Mouse (Mus musculus): ENCODE measurements around the gene Actr3.

The Actr3 gene

GRCm38 (mm10) chr1:125435369-125436135 lies at the start of gene Actr3:
TSS of gene Actr3 (minus strand) at chr1:125435727.
- ChIA-PET POLR2A (interaction anchor here (0.6 to 6.0 kb wide), 81 partner anchors 9 to 1822 kb away, joined by 3 to 101 read pairs (median 4); partner anchors contain the start of gene Slc35f5 (in 4 of the 4)), CTCF (interaction anchor here in 1 of 4 experiments (0.6 kb wide), 1 partner anchor 201 kb away, joined by 3 read pairs; no protein-coding TSS in a partner anchor)

GRCm38 (mm10) chr1:125482459-125483287 lies 47.1 kb upstream of the Actr3 start:
- CTCF ChIA-PET: interaction anchor here in 1 of 4 experiments (0.5 kb wide), 1 partner anchor 186 kb away, joined by 5 read pairs; no protein-coding TSS in a partner anchor

GRCm38 (mm10) chr1:125481842-125482241 lies 46.3 kb upstream of the Actr3 start:
- CTCF ChIA-PET: no interaction called here
- POLR2A ChIA-PET: interaction anchor here in 2 of 4 experiments (1.4 to 2.1 kb wide), 2 partner anchors 46 kb away, joined by 5 to 6 read pairs; partner anchors contain the start of gene Actr3 (in 2 of the 2)

More at GRCm38 (mm10) chr1:125482459-125483287, 47.1 kb upstream of the Actr3 start:
- POLR2A ChIA-PET: interaction anchor here in 2 of 4 experiments (0.6 to 2.1 kb wide), 2 partner anchors 47 to 138 kb away, joined by 4 to 5 read pairs; partner anchors contain the start of gene Actr3 (in 1 of the 2)

- ChIA-PET CTCF (interaction anchor here in 1 of 4 experiments (0.7 kb wide), 1 partner anchor 36 kb away, joined by 5 read pairs; no protein-coding TSS in a partner anchor), POLR2A (interaction anchor here in 2 of 4 experiments (0.6 to 1.6 kb wide), 3 partner anchors 43 to 44 kb away, joined by 4 to 5 read pairs (median 5); partner anchors contain the start of gene Actr3 (in 2 of the 2))
Observed at GRCm38 (mm10) chr1:125478588-125478987, 43.1 kb upstream of the Actr3 start.

GRCm38 (mm10) chr1:125475961-125476682 lies 40.6 kb upstream of the Actr3 start:
- POLR2A ChIA-PET: no interaction called here
- CTCF ChIA-PET: interaction anchor here in 1 of 4 experiments (0.7 kb wide), 1 partner anchor 93 kb away, joined by 3 read pairs; no protein-coding TSS in a partner anchor

- ChIA-PET POLR2A (no interaction called here), CTCF (no interaction called here)
Observed at GRCm38 (mm10) chr1:125473866-125474265, 38.3 kb upstream of the Actr3 start.

- ChIA-PET POLR2A (interaction anchor here in 1 of 4 experiments (0.7 kb wide), 1 partner anchor 879 kb away, joined by 3 read pairs; no protein-coding TSS in a partner anchor), CTCF (no interaction called here)
Observed at GRCm38 (mm10) chr1:125473126-125473666, 37.7 kb upstream of the Actr3 start.

- CTCF ChIA-PET: no interaction called here
- POLR2A ChIA-PET: no interaction called here
Observed at GRCm38 (mm10) chr1:125470805-125471648, 35.5 kb upstream of the Actr3 start.

GRCm38 (mm10) chr1:125467936-125468335 lies 32.4 kb upstream of the Actr3 start:
- POLR2A ChIA-PET: no interaction called here
- CTCF ChIA-PET: no interaction called here

- CTCF ChIA-PET: no interaction called here
- POLR2A ChIA-PET: interaction anchor here in 2 of 4 experiments (1.0 kb wide), 2 partner anchors 31 kb away, joined by 3 read pairs; partner anchors contain the start of gene Actr3 (in 2 of the 2)
Observed at GRCm38 (mm10) chr1:125466621-125467257, 31.2 kb upstream of the Actr3 start.

GRCm38 (mm10) chr1:125464011-125464410 lies 28.5 kb upstream of the Actr3 start:
- ChIA-PET CTCF (no interaction called here), POLR2A (interaction anchor here in 2 of 4 experiments (0.6 to 1.5 kb wide), 2 partner anchors 28 to 29 kb away, joined by 3 read pairs; partner anchors contain the start of gene Actr3 (in 1 of the 2))

GRCm38 (mm10) chr1:125463349-125463748 lies 27.8 kb upstream of the Actr3 start:
- ChIA-PET POLR2A (interaction anchor here in 2 of 4 experiments (0.6 to 1.5 kb wide), 2 partner anchors 28 to 29 kb away, joined by 3 read pairs; partner anchors contain the start of gene Actr3 (in 1 of the 2)), CTCF (no interaction called here)

GRCm38 (mm10) chr1:125462917-125463316 lies 27.4 kb upstream of the Actr3 start:
- CTCF ChIA-PET: no interaction called here
- POLR2A ChIA-PET: no interaction called here

GRCm38 (mm10) chr1:125458531-125458930 lies 23.0 kb upstream of the Actr3 start:
- ChIA-PET CTCF (no interaction called here), POLR2A (interaction anchor here in 1 of 4 experiments (0.6 kb wide), 1 partner anchor 146 kb away, joined by 3 read pairs; no protein-coding TSS in a partner anchor)

GRCm38 (mm10) chr1:125455128-125455527 lies 19.6 kb upstream of the Actr3 start:
- POLR2A ChIA-PET: interaction anchor here in 2 of 4 experiments (1.0 to 2.3 kb wide), 2 partner anchors 19 kb away, joined by 3 to 10 read pairs; partner anchors contain the start of gene Actr3 (in 2 of the 2)
- CTCF ChIA-PET: no interaction called here

- ChIA-PET CTCF (no interaction called here), POLR2A (interaction anchor here in 3 of 4 experiments (2.6 to 2.9 kb wide), 3 partner anchors 14 to 15 kb away, joined by 8 to 18 read pairs (median 13); partner anchors contain the start of gene Actr3 (in 3 of the 3))
Observed at GRCm38 (mm10) chr1:125450282-125451000, 14.9 kb upstream of the Actr3 start.
